Mouse (Mus musculus): Measurements from ENCODE around the gene Hdgfl3. TPM values are rescaled to one million over a fixed set of nuclear protein-coding genes. Genes with fewer than 3 reads are reported as not detected.
"Not testable (repeated sequence)": the region's sequence is repeated elsewhere in the genome, so short reads cannot be mapped to it uniquely, and the experiment has no call there.

Gene Hdgfl3
- polyA plus RNA-seq, 1 experiment from 2014 or later = 0.66 TPM

- DNase-seq (no peak), ATAC-seq (ENCODE audit: low read depth) (no peak)
- Histone ChIP-seq H3K36me3 (no peaks in the 10 kb centered on the region), H3K9me3 (replicated peaks) (no peaks in the 10 kb centered on the region), H3K4me1 (replicated peaks) (no peaks in the 10 kb centered on the region), H3K4me3 (replicated peaks) (no peak overlapping the region), H3K27ac (no peak overlapping the region), H3K27me3 (0 out of 2 replicates have a peak, but pooled peaks cover under 1% of the 10 kb centered on the region), H3K4me2 (no peak overlapping the region), H3K9ac (no peak overlapping the region)
- 70% methylated on average over 7 of the region's 7 CpGs for WGBS (ENCODE audit: insufficient replicate concordance)
Observed at GRCm38 (mm10) chr7:81842141-81842540, 92.1 kb downstream of the Hdgfl3 start.

DNA sequence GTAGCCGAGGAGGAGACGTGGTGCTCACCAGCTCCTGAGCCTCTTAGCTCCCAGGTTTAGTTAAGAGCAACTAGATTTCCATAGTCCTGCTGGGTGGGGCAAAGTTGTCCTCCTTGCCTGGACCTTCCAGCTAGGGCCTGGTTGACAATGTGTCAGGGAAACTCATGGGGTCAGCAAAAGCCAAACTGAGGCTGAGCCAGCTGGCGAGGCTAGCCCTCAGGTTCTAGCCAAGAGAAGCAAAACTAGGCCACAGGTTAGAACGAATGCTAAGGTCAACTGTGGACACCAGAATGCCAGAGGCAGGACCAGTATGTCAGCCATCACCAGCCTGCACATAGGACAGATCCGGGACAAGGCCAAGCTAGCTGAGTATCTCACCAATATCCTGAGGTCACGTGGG is 92.8 kb downstream of the Hdgfl3 start:
- Histone ChIP-seq H3K27ac (no peak overlapping the region), H3K4me1 (replicated peaks) (no peaks in the 10 kb centered on the region), H3K4me2 (no peak overlapping the region), H3K9me3 (replicated peaks) (no peaks in the 10 kb centered on the region), H3K4me3 (replicated peaks) (no peak overlapping the region), H3K36me3 (no peaks in the 10 kb centered on the region), H3K9ac (no peak overlapping the region), H3K27me3 (no peaks in the 10 kb centered on the region)
- DNase-seq (no peak), ATAC-seq (ENCODE audit: low read depth) (no peak)
- WGBS (ENCODE audit: insufficient replicate concordance) = 64% methylated on average over 6 of the region's 6 CpGs

- H3K4me2 ChIP-seq = no peak overlapping the region
- no peaks in the 10 kb centered on the region for H3K4me1 ChIP-seq (replicated peaks)
- no peaks in the 10 kb centered on the region for H3K27me3 ChIP-seq
- H3K9ac ChIP-seq = no peak overlapping the region
- DNase-seq = no peak
- WGBS (ENCODE audit: insufficient replicate concordance) = 51% methylated on average over 7 of the region's 7 CpGs
- no peaks in the 10 kb centered on the region for H3K36me3 ChIP-seq
- H3K9me3 ChIP-seq (replicated peaks) = no peaks in the 10 kb centered on the region
- H3K27ac ChIP-seq = no peak overlapping the region
- ATAC-seq (ENCODE audit: low read depth) = no peak
- no peak overlapping the region for H3K4me3 ChIP-seq (replicated peaks)
Observed at GRCm38 (mm10) chr7:81840661-81841181, 93.6 kb downstream of the Hdgfl3 start.

DNA sequence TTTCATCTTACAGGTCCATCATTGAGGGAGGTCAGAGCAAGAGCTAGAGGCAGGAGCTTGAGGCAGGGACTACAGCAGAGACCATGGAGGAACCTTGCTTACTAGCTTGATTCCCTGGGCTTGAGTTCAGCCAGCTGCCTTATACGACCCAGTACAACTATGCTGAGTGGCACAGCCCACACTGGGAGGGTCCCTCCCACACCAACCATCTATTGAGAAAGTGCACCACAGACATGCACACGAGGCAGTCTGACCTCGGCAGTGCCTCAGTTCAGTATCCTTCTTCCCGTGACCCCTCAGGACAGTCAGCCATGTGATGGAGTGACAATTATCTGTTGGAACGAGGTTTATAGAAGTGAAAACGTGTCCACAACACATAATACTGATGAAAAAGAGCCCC is 94.5 kb downstream of the Hdgfl3 start:
- DNase-seq (no peak), ATAC-seq (ENCODE audit: low read depth) (no peak)

DNA sequence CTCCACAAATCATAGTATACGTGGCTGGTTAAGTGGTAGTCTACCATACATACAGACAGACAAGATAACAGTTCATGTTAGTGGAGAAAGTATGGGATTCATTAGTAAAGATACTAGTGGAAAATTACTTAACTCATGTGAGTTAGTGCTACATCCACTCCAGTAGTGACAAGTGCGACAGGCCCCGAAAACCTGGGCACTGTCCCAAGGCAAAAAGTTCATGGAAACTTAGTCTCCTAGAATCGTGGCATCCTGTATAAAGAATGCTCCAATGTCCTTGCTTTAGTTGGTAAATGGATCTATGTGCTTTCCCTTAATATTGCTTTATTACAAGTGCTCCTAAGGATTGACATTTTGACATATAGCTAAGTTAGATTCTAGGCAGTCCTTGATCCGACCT is 96.5 kb downstream of the Hdgfl3 start:
- H3K9me3 ChIP-seq (replicated peaks); H3K4me1 ChIP-seq (replicated peaks); H3K36me3 ChIP-seq; H3K9ac ChIP-seq; ATAC-seq (ENCODE audit: low read depth); H3K4me2 ChIP-seq; DNase-seq; H3K4me3 ChIP-seq (replicated peaks); H3K27me3 ChIP-seq; H3K27ac ChIP-seq: not testable (repeated sequence)
- WGBS (ENCODE audit: insufficient replicate concordance) = 72% methylated on average over 5 of the region's 5 CpGs

More for the DNA sequence above, 94.5 kb downstream of the Hdgfl3 start:
- H3K4me2 ChIP-seq = no peak overlapping the region
- no peak overlapping the region for H3K4me3 ChIP-seq (replicated peaks)
- H3K4me1 ChIP-seq (replicated peaks) = no peaks in the 10 kb centered on the region
- no peak overlapping the region for H3K27ac ChIP-seq
- WGBS (ENCODE audit: insufficient replicate concordance) = 44% methylated on average over 6 of the region's 6 CpGs
- no peaks in the 10 kb centered on the region for H3K9me3 ChIP-seq (replicated peaks)
- no peak overlapping the region for H3K9ac ChIP-seq
- no peaks in the 10 kb centered on the region for H3K27me3 ChIP-seq
- no peaks in the 10 kb centered on the region for H3K36me3 ChIP-seq

GRCm38 (mm10) chr7:81835430-81835829 is 98.8 kb downstream of the Hdgfl3 start:
- no peaks in the 10 kb centered on the region for H3K4me1 ChIP-seq (replicated peaks)
- ATAC-seq (ENCODE audit: low read depth) = no peak
- no peak overlapping the region for H3K4me3 ChIP-seq (replicated peaks)
- H3K27me3 ChIP-seq = no peaks in the 10 kb centered on the region
- no peaks in the 10 kb centered on the region for H3K9me3 ChIP-seq (replicated peaks)
- no peak overlapping the region for H3K27ac ChIP-seq
- DNase-seq = no peak
- no peak overlapping the region for H3K9ac ChIP-seq
- no peak overlapping the region for H3K4me2 ChIP-seq
- H3K36me3 ChIP-seq = no peaks in the 10 kb centered on the region
- 68% methylated on average over 5 of the region's 5 CpGs for WGBS (ENCODE audit: insufficient replicate concordance)

DNA sequence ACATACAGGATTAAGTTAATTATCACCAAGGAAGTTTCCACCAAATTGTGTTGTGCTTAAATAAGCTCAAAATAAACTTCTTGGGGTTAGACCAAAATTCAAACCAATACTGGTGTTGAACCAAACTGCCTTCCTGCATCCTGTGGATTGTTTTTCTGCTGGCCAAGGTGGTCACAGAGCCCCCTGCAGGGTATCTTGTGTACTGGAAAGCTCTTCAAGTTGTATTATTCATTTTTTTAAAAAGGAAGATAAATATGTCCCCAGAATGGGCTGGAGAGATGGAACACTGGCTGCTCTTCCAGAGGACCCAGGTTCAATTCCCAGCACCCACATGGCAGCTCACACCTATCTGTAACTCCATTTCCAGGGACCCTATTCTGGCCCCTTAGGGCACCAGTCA is 99.4 kb downstream of the Hdgfl3 start:
- ATAC-seq (ENCODE audit: low read depth) = no peak
- no peak overlapping the region for H3K9ac ChIP-seq

More for the DNA sequence above, 99.4 kb downstream of the Hdgfl3 start:
- Histone ChIP-seq H3K27ac (no peak overlapping the region), H3K4me2 (no peak overlapping the region), H3K27me3 (no peaks in the 10 kb centered on the region), H3K4me3 (replicated peaks) (no peak overlapping the region), H3K4me1 (replicated peaks) (peaks cover 3% of the 10 kb centered on the region), H3K9me3 (replicated peaks) (no peaks in the 10 kb centered on the region), H3K36me3 (no peaks in the 10 kb centered on the region)
- DNase-seq = no peak

Other genes with a start within 250 kb of the Hdgfl3 start
- 5.7 and 6.3 TPM in 2 replicates for gene Homer2, start 226.9 kb downstream of the Hdgfl3 start, polyA plus RNA-seq (2015; fragmentation: Nextera tagmentation; extraction: Ambion mirVana)
- 68.9 and 84.2 TPM in 2 replicates for gene Ramac, start 171.5 kb downstream of the Hdgfl3 start, polyA plus RNA-seq (2015; fragmentation: Nextera tagmentation; extraction: Ambion mirVana)
- 30.0 and 30.2 TPM in 2 replicates for gene 3110040N11Rik, start 145.0 kb downstream of the Hdgfl3 start, polyA plus RNA-seq (2015; fragmentation: Nextera tagmentation; extraction: Ambion mirVana)
- 24.0 and 25.3 TPM in 2 replicates for gene Btbd1, start 105.0 kb downstream of the Hdgfl3 start, polyA plus RNA-seq (2015; fragmentation: Nextera tagmentation; extraction: Ambion mirVana)
- gene Gm10160, start 78.7 kb downstream of the Hdgfl3 start, polyA plus RNA-seq (2015; fragmentation: Nextera tagmentation; extraction: Ambion mirVana) = not detected in 2 replicates
- gene Tm6sf1, start 75.5 kb downstream of the Hdgfl3 start, polyA plus RNA-seq (2015; fragmentation: Nextera tagmentation; extraction: Ambion mirVana) = 6.9 and 7.5 TPM in 2 replicates
- 0.62 and 0.80 TPM in 2 replicates for gene Bnc1, start 57.8 kb upstream of the Hdgfl3 start, polyA plus RNA-seq (2015; fragmentation: Nextera tagmentation; extraction: Ambion mirVana)
- gene Sh3gl3, start 239.4 kb upstream of the Hdgfl3 start, polyA plus RNA-seq (2015; fragmentation: Nextera tagmentation; extraction: Ambion mirVana) = 0.28 and 0.39 TPM in 2 replicates

All from liver, embryonic 13.5 days (tissue).